Mouse (Mus musculus) frontal cortex, postnatal 10 days (tissue): ENCODE measurements around the gene Slc52a3.
A peak's percentile ranks its signal among the peaks of the same experiment; 100 is the strongest.
"Not testable (repeated sequence)": the region's sequence is repeated elsewhere in the genome, so short reads cannot be mapped to it uniquely, and the experiment has no call there.

ENCODE experiments used
- DNase-seq, 2 experiments: peaks; one replicate each; pipeline ENCODE4 v3.0.0; 2022; ENCODE audit warnings: low spot score in 2 of 2, mixed read lengths in 1 of 2

The Slc52a3 gene

DNA sequence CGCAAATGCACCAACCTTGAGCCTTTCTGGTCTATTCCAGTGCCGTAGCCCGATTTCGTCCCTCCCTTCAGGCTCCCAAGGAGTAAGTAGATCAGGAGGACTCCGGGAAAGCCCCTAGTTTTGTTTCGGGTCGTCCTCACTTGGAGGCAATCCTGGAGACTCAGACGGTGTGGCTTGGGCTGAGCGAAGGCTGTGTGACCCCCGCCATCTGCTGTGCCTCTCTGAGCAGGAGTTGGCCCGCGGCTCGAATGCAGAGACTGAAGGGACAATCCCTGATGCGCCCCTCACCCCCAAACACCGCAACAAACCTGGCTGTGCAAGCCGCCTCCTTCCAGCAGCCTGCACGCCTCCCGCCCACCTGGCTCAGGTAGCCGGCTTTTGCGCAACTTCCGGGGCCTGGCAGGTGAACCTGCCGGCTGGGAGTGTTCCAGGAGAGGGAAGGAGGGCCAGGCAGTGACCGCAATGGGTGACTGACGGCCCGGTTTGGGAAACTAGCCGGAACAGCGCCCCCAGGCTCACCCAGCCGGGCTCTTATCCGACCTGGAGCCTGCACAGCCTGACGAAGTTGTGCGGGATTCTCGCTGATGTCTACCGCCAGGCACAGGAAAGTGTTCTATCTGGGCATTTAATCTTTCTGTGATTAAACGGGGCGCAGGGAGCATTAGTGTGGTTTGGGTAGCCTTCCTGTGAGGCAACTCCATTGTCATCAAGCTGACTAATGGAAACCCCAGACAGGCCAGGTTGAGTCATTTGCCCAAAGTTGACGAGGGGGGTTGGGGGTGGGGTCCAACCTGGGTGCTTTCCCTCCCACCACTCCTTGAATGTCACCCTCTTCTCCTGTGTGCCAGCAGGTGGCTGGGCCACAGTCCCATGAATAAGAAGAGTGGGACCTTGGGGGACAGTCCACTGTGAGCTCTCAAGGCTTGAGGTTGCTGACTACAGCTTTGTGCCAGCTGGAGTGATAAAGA is 22.4 kb upstream of the Slc52a3 start:
- no peak for DNase-seq

DNA sequence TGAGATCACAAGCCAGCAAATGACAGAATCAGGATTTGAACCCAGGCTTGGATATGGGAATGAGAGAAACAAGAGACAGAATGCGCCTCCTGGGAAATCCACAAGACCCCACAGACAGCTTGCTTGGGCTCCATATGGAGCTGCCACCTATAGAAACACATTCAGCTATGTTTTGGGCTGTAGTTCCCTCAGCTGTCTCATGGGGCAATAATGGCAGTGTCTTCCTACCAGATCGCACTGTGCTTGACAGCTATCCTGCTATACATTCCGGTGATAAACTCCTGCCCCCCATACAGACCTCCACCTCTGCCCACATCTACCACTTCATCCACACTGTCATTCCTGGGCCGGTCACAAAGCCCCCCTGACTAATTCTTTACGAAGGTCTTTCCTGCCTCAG is 21.0 kb upstream of the Slc52a3 start:
- no peak for DNase-seq

DNA sequence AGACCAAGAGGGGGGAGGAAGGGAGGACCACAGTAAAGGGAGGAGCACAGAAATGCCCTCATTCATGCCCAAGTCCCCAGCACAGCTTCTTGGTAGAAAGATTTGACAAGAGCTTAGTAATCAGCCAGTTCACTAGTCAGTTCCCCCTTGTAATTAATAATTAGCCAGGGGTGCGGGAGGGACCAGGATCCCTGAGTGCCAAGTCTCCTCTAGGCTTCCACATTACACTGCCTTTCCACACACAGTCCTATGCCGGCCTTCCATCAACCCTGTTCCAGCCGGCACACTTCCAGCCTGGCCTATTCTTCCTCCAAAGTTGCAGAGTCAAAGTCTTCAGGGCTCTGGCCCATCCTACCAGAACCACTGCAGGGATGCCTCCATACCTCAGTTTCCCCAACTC is 20.2 kb upstream of the Slc52a3 start:
- no peak for DNase-seq

DNA sequence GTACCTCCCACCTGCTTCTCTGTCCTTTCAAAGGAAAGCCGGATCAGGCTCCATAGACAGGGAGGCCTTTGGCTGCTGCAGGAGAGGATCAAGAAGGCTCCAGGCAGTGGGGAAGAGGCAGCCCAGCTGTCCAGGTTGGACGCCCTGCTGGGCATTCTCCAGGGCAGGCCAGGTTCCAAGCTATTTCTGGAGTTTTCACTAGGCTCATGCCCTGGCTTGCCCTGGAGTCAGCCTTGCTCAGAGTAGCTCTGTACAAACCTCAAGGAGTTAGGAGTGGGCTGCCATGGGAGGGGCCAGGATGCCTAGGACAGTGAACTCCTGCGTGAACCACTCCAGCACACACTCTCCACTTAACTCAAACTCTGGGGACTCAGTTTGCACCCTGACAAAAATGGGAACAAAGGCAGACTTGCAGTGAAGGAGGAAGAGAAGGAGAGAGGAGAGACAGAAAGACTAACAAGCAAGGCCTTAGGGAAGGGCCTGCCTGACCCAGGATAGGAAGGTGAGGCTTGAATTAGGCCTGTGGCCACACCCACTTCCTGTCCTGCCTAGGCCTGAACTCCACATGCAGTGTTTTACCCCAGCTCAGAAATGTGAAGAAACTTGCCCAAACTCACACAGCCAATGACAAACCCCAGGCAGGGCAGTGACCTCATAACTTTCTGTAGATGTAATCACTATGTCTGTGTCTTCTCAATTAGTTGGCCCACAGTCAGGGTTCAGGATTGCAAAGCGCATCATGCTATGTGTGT is 18.4 kb upstream of the Slc52a3 start:
- no peak for DNase-seq

DNA sequence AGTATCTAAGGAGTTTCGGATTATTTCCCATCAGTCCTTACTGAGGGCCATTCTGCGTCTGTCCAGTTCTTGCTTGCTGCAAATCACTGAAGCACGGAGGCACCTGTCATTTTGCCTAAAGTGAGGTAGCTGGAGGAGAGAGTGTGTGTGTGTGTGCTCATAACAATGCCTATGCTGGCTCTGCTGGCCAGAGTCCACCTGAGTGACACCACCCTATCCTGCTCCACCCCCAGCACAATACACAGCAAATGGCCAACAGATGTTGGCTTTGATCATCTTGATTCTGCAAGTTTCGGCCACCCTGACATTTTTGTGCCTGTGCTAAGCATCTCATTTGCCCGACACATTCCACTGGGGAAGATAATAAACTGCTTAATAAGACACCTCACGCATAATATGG is 17.8 kb upstream of the Slc52a3 start:
- DNase-seq, result no peak

DNA sequence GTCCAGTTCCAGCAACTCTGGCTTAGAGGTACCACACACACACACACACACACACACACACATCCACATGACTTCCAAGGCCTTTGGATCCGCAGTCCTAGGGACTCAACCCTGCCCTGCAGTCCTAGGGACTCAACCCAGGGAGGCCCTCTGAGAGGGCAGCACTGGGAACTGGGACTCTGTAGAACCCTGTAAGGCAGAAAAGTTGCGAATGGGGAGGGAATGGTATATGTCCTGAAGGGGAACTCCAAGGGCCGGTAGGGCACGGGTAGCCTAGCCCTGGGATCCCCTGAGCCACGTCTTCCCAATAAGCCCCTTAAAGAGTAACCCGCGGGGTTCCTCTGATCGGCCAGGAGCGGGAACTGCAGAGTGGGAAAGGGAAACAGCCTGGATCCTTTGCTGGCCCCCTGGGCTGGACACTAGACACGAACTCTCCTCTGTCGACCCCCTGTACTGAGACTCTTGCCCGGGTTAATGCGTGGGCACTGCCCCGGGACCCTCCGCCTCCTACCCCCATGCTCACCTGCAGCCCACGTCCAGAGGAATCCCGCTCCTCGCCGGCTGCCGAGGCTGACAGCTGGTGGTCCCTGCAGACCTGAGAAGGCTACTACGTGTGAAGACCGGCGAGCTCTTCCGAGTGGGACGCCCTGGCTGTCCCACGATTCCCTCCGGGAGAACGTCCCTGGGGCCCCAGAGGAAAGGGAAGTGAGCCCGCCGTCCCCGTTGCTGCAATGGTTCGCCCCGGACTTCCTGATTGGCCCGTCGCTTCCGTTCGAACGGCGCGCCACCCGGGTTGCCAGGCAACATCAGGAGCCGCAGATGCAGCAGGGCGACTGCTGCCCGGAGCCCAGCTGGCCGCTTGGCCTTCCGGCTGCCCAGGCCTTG is 16.6 kb upstream of the Slc52a3 start, which contains the start of gene Fam110a:
Gene Fam110a (minus strand): TSS at position 750 of the 885 bp plus-strand sequence.
- peak; percentile 89 to 90 for DNase-seq

DNA sequence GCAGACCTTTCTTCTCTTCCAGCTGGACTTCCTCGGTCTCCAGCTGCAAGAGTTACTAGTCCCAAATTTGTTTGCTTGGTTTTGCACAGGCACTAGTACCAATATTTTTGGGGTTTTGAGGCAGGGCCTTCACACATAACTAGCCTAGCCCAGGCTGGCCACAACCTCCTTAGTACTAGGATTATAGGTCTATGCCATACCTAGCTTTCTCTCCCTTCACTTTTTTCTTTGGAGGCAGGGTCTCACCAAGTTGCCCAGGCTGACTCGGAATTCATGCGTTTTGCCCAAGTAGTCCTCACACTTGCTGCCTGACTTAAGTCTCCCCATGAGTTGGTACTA is 16.0 kb upstream of the Slc52a3 start:
- no peak for DNase-seq

DNA sequence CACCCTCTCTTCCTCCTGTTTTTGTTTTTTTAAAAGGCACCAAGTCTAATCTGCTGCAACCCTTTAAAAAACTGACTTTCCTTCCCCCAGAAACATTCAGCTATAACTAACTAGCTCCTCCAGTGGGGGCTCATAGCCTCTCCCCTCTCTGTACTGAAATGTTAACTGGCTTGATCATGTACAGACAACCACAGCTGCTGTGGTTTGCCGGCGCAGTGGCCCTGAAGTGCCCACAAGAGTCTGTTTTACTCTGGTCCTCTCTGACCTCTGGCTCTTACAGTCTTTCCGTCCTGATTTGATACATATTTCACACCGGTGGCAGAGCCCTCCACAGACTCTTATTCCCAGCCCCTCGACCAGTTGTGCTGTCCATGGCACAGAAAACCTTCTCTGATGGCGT is 15.0 kb upstream of the Slc52a3 start:
- DNase-seq, result no peak

DNA sequence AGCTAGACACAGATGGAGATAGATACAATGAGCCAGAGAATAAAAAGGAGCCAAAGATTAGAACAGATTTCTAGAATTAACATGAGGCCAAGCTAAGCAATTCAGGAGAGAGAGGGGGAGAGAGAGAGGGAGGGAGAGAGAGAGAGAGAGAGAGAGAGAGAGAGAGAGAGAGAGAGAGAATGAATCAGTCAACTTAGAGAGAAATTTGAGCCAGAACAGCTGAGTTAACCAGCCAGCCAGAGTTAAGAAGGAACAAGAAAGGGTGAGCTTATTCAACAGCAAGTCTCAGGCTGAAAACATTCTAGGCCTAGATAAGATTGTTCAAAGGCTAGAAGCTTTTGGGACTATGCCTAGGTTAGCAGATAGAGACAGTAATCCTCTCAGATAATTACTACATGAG is 13.8 kb upstream of the Slc52a3 start:
- no peak for DNase-seq

DNA sequence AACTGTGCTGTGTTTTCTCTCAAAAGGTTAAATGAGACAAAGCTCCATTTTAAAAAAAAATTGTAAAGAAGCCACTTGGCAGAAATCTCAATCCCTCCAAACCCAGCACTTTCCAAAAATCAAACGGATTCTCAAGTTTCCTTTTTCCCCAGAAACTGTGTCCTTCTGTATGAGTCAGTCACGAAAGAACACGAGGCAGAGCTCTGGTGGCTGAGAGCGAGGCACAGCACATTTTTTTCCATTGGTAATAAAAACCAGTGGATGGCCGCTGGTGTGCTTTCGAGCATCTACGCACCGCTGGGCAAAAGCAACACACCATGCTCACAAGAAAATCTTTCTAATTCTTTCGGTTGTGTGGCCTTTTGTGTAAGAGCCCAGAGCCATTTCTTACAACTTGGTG is 12.3 kb upstream of the Slc52a3 start:
- no peak for DNase-seq

DNA sequence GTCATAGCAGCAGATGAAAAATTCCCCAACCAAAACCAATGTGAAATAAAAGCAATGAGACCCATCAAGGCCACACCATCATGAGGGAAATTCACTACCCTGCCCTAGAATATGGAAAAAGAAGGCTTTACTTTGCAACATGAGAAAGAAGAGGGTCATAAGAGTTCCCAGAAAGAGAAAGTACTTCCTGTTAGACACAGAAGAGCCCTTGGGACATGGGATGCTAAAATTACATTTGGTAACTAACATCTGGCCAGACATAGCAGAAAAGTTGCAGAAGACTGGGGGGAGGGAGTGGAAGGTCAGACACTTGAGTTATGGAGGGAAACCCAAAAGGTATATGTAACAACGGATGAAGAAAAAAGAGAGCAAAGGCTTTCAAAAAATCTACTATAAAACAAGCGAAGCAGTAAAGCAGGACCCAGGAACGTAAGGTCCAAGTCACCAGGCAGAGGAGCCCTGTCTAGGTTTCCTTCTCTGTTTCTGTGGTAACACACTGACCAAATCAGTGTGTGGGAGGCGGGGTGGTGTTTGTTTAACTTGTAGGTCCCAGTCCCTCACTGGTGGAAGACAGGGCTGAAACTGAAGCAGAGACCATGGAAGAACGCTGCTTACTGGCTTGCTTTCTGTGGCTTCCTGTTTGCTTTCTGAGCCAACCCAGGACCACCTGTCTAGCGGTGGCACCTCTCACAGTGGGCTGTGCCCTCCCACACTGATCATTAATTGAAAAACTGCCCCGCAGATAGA is 10.7 kb upstream of the Slc52a3 start:
- DNase-seq, result no peak

DNA sequence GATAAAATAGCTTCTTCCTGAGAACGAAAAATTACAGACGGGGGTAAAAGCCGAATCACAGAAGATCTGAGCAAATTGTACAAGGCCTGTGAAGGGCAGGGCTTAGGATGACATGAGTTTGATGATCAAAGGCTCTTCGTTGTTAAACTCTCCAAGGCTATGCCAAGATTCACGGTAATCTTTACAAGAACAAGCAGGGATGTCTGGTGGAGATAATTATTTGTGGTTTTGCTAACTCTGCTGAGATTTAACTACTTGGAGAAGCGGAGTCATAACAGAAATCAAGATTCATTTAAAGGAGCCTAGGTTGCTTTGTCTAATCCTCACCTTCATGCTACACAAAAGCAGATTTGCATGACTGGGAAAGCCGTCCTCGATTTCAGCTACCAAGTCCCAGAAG is 9.4 kb upstream of the Slc52a3 start:
- DNase-seq, result no peak

DNA sequence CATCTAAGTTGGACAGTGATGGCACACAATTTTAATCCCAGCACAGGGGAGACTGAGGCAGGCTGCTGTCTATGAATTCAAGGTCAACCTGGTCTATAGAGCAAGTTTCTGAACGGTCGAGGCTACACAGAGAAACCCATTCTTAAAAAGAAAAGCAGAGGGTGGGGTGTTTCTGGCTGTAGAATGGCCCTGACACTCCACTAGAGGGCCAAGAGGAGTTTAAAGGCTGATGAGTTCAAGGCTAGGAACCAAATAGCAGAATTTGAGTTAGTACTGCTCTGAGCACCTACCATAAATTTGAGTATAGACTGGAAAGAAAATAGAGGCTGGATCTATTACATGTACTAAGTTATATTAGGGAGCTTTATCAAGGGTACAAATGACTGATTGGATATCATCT is 7.3 kb upstream of the Slc52a3 start:
- DNase-seq, result no peak

DNA sequence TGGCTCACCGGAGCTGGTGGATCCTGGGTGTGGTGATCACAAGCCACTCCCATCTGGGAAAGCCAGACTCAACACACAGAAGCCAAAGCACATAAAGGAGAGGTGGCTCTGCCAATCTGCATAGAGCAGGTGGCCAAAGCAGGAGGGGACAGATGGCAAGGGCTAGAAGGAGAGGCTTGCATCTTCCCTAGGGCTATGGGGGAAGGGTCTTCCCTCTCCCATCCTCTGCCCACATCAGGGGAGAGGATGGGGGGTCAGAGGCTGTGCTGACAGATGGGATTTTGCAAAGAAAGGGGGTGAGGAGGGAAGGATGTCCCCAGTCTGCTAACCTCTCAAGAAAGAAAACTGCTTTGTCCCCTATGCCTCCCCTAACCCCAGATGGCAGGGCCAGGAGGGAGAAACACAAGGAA is 5.3 kb upstream of the Slc52a3 start:
- no peak for DNase-seq

DNA sequence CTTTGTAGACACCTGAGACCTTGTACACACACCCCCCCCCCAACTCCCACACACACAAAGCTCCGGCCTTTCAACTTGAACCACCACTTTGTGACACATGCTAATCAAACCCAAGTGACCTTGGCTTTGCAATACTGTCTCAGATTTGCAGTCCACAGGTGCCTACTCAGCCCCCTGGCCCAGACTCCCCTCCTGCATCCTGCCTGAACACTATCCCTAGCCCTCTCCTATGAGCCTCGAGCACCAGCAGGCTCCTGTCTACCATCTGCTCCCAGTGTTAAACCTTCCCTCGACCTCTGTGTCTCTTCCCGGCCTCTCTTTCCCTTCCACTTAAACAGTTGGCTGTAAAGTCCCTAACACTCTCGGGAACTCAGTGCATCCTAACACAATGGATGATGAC is 4.9 kb upstream of the Slc52a3 start:
- DNase-seq, result no peak

DNA sequence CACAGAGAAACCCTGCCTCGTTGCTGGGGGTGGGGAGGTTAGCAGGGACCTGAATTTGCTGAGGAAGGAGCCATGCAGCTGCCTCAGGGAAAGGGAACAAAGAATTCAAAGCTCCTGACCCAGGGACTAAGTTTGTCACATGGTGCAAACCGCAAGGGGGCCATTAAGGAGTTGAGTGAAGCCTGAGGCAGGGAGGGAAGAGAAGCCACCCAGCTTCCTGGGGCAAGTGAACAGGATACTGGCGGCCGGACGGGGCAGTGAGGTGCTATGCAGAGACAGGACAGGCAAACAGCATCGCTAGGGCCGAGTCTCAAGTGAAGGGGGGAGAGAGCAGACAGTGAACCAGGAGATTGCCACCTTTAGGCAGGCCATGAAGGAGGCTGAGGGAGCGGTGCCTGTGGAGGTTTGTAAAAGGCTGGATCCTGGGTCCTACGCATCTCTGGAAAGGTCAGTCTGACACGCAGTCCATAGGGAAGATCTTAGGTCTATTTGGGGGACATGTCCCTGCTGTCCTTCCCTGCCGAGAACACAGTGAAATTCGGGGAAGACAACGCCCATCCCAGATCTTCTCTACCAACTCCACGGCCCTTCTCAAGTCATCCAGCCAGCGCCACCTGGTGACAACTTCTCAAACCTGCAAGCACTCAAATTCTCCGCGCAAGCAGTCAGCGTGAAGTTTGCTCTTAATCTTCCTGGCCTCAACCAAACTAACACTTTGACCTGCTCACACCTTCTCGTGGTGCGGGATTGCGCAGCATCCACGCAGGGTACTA is 1.8 kb upstream of the Slc52a3 start:
- peak in 1 of 2 experiments; percentile 64 for DNase-seq

DNA sequence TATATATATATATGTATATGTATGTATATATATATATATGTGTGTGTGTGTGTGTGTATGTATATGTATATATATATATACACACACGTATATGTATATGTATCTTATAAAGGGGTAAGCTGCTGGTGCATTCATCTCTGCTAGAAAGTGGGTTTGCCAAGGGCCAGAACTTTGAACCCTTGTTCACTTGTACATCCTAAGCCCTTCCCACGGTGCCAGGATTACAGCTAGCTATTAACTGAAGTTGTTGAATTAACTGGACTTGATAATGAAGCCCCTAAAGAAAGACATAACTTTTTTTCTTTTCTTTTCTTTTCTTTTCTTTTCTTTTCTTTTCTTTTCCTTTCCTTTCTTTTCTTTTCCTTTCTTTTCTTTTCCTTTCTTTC is 872 bp downstream of the Slc52a3 start:
- not testable (repeated sequence) for DNase-seq

DNA sequence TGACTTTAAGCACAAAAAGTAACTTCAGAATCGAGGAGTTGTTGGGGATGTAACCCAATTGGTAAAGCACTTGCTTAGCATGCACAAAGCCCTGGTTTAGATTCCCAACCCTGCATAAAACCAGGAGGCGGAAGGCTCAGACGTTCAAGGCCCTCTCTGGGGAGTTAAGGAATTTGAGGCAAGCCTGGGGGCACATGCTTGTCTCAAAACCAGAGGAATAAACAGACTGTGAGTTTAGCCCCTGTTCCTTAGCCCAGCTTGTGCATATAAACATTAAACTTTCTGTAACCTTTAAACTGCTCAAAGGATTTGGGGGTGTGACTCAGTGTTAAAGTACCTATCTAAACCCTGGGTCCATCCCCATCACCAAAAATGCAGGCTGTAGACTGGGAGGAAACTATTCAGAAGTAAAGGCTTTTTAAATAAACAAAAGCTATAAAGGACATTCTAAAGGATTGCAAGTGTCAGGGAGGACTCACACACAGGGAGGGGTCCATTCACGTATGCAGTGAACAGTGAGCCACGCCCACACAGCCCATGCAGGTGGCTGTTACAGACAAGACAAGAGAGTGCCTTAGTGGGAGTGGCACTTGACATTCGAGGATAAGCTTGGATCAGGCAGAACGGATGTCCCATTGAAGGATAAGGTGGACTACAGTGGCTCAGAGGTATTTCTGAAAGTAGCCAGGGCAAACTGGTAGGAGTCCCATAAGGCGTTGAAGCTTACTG is 1.6 kb downstream of the Slc52a3 start:
- DNase-seq, result no peak

DNA sequence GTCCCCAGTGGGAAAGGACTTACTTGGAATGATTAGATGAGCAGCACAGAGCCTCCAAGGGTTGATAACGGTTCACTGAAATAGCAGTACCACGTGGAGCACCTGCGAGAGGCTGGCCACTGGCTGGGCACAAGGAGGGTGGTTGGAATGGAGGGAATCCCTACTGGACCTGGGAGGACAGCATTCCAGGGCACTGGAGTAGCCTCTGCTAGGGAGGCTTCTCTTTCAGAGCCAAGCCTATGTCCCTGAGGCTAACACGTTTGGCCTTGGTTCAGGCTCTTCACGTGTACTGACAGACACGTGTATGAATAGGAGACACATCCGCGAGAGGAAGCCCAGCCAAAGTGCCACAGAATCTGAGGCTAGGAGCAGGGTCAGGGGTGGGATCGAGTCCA is 2.2 kb downstream of the Slc52a3 start:
- DNase-seq, result no peak

DNA sequence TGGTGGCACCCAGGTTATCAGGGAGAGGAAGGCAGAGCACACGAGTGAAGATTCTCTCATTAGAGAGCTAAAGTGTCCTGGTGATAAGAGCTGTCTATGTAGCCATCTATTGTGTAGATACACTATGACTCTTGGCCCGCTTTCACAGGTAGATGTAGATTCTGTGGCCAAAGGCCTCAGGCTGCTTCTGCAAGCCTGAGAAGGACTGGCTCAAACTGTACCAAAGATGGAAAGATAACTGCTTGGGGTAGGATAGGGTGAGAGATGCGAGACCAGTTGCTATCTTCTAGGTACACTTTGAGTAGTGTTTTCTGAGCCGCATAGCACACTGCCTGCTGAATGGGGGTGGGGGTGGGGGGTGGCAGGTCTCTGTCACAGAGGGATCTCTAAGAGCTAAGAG is 2.6 kb downstream of the Slc52a3 start:
- no peak for DNase-seq
